Mouse (Mus musculus): ENCODE measurements around the gene Cemip2. TPM values are rescaled to one million over a fixed set of nuclear protein-coding genes. Genes with fewer than 3 reads are reported as not detected.

The Cemip2 gene
- polyA plus RNA-seq, 1 experiment from 2014 or later: 14.1 TPM

DNA sequence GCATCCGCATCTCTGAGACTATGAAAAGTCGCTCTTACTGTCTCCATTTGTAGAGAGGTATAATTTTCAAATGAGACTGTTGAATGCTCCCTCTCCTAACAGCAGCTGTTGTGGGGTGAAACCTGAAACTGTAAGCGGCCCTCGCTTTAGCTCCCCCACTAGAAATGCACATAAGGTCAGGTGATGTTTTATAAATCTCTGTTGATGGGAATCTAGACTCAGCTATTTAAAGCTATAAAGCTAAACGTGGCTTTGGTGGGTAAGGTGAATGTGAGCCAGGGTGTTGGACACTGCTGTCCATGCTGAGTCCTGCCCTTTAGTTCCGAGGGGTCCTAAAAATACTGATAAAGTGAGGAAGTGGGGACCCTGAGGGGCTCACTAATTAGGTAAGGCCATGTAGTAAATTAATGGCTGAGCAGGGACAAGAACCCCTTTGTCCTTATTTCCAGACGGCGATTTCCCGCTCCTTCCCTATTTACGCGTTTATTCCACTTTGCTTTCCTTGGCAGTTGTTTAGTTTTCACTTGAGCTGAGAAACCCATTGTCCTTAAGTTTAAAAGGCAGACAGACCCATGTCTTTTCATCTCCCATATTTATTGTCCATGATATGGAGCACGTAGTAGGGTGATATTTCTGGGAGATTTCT is 3.8 kb downstream of the Cemip2 start:
- H3K36me3 ChIP-seq (ENCODE audit: insufficient read depth, low read length): no peaks in the 10 kb centered on the region
- no peaks in the 10 kb centered on the region for H3K27me3 ChIP-seq (ENCODE audit: insufficient read depth, low read length)
- H3K9ac ChIP-seq (ENCODE audit: low read depth, low read length): no peak overlapping the region
- H3K4me1 ChIP-seq (replicated peaks; ENCODE audit: insufficient read depth, low read length): peaks cover 43% of the 10 kb centered on the region
- no peak for TF ChIP-seq CTCF (IDR thresholded peaks at IDR 0.05; ENCODE audit: low read depth)
- H3K27ac ChIP-seq: peak overlapping the region; percentile 6; the same call in 1 of the 2 replicates
- peak overlapping the region; percentile 30 for H3K4me2 ChIP-seq (ENCODE audit: low read length)
- DNase-seq (ENCODE audit: low spot score) (peak; percentile 72), ATAC-seq (replicated peaks; ENCODE audit: low FRiP score, low read depth) (no peak)
- 34% methylated on average over 12 of the region's 12 CpGs for WGBS
- no peak overlapping the region for H3K4me3 ChIP-seq (replicated peaks; ENCODE audit: low read depth, low read length)
- H3K9me3 ChIP-seq (replicated peaks; ENCODE audit: low read length): no peaks in the 10 kb centered on the region

DNA sequence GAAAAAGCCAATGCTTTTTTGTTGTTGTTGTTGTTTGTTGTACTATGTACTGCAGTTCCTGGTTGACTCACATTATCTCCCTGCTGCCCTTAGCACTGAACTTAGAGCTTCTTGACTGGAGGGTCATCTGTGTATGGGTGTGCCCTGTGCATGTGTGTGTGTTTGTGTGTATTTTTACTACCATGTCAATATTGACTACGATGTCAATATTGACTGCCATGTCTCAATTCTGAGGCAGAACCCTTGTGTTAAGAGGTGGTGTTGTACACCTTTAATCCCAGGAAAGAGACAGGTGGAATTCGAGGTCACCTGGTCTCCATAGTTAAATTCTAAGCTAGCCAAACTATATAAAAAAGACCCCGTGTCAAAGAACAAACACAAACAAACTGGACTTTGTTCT is 5.6 kb downstream of the Cemip2 start:
- Histone ChIP-seq H3K9ac (ENCODE audit: low read depth, low read length) (no peak overlapping the region), H3K9me3 (replicated peaks; ENCODE audit: low read length) (no peaks in the 10 kb centered on the region), H3K27me3 (ENCODE audit: insufficient read depth, low read length) (no peaks in the 10 kb centered on the region), H3K27ac (peak overlapping the region; percentile 84; the same call in 1 of the 2 replicates), H3K4me3 (replicated peaks; ENCODE audit: low read depth, low read length) (no peak overlapping the region), H3K4me1 (replicated peaks; ENCODE audit: insufficient read depth, low read length) (peaks cover 37% of the 10 kb centered on the region), H3K36me3 (ENCODE audit: insufficient read depth, low read length) (no peaks in the 10 kb centered on the region), H3K4me2 (ENCODE audit: low read length) (no peak overlapping the region)
- 71% methylated on average over 3 of the region's 3 CpGs for WGBS
- DNase-seq (ENCODE audit: low spot score): no peak
- no peak for TF ChIP-seq CTCF (IDR thresholded peaks at IDR 0.05; ENCODE audit: low read depth)
- no peak for ATAC-seq (replicated peaks; ENCODE audit: low FRiP score, low read depth)

DNA sequence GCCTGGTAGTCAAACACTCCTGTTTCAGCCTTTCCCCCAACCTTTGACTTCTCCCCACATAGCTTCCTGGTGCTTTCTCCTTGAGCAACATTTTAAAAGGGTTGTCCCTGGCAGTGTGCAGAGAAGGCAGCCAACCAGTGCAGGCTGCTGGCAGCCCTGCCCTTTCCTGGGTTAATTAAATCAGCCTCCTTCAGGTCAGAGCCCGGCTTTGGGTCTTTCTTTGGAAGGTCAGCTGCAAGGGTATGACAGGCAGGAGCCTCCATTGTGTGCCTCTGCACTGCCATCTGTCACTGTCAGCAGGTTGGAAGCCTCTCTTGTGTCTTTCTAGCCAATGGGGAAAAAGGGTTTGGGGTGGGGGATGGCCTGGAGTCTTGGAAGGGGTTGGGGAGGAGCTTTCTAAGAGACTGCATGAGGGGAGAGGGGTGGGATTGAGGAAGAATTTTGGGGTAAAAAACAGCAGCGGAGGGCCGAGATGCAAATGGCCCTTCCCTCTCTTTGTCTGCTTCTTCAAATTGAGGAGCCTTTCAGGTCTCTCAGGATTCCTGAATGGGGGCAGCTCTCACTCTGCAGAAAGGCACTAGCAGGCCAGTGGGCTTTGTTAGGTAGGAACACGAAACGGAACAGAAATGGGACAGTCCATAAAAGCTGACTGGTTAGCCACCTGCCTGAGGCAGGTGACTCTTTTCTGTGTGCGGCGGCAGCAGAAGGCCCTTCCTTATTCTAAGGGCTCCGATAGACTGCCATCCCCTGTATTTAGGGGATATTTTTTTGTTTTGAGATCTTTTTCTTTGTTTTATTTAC is 6.4 kb downstream of the Cemip2 start:
- TF ChIP-seq CTCF (IDR thresholded peaks at IDR 0.05; ENCODE audit: low read depth): no peak
- Histone ChIP-seq H3K4me1 (replicated peaks; ENCODE audit: insufficient read depth, low read length) (peaks cover 32% of the 10 kb centered on the region), H3K36me3 (ENCODE audit: insufficient read depth, low read length) (no peaks in the 10 kb centered on the region), H3K9me3 (replicated peaks; ENCODE audit: low read length) (no peaks in the 10 kb centered on the region), H3K4me3 (replicated peaks; ENCODE audit: low read depth, low read length) (no peak overlapping the region), H3K4me2 (ENCODE audit: low read length) (peak overlapping the region; percentile 16), H3K27ac (peak overlapping the region; percentile 84), H3K27me3 (ENCODE audit: insufficient read depth, low read length) (no peaks in the 10 kb centered on the region), H3K9ac (ENCODE audit: low read depth, low read length) (peak overlapping the region; percentile 9; the same call in 1 of the 2 replicates)
- 37% methylated on average over 8 of the region's 8 CpGs for WGBS
- peak; percentile 61 for DNase-seq (ENCODE audit: low spot score)
- ATAC-seq (replicated peaks; ENCODE audit: low FRiP score, low read depth): peak; percentile 77

DNA sequence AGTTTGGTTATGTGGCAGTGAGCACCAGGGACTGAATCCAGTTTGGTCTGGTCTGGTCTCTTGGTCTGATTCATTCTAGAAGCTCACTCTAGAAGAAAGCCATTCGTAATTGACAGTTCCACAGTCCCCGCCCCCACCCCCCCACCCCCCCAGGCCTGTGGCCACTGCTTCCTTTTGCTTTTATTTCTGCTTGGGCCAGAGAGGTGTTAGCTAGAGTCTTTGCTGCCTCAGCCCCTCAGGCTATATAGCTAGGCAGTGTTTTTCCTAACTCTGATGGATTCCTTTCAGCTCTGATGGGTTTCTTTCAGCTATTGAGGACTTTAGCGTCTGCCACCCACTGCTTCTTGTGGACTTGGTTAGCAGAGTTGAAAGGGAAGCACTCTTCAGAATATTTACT is 7.0 kb downstream of the Cemip2 start:
- no peak overlapping the region for H3K4me2 ChIP-seq (ENCODE audit: low read length)
- DNase-seq (ENCODE audit: low spot score) (no peak), ATAC-seq (replicated peaks; ENCODE audit: low FRiP score, low read depth) (peak; percentile 58; the same call in 1 of the 2 replicates)
- H3K27me3 ChIP-seq (ENCODE audit: insufficient read depth, low read length): no peaks in the 10 kb centered on the region
- H3K4me1 ChIP-seq (replicated peaks; ENCODE audit: insufficient read depth, low read length): peaks cover 26% of the 10 kb centered on the region
- no peak overlapping the region for H3K4me3 ChIP-seq (replicated peaks; ENCODE audit: low read depth, low read length)
- H3K36me3 ChIP-seq (ENCODE audit: insufficient read depth, low read length): no peaks in the 10 kb centered on the region
- 9% methylated on average over 3 of the region's 3 CpGs for WGBS
- no peaks in the 10 kb centered on the region for H3K9me3 ChIP-seq (replicated peaks; ENCODE audit: low read length)
- no peak for TF ChIP-seq CTCF (IDR thresholded peaks at IDR 0.05; ENCODE audit: low read depth)
- H3K27ac ChIP-seq: peak overlapping the region; percentile 84
- no peak overlapping the region for H3K9ac ChIP-seq (ENCODE audit: low read depth, low read length)

DNA sequence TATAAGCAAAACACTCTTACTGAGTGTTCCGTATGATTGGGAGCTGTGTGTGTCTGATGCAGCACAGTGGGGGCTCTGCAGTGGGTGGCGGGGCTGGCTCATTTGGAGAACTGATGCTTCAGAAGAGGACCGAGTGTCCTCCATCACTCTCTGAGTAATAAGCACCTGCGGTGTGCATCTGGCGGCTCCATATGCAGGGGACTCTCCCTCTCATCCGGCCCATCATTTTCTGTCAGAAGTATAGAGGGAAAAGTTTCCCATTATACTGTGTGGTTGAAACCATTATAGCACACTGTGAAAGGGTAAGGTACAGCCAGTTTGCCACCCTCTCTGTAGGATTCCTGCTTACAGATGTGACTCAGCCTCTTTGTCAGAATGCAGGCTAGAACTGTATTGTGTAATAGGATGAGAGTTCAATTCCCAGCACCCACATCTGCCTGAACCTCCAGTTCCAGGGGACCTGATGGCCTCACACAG is 8.9 kb downstream of the Cemip2 start:
- no peak overlapping the region for H3K4me3 ChIP-seq (replicated peaks; ENCODE audit: low read depth, low read length)
- ATAC-seq (replicated peaks; ENCODE audit: low FRiP score, low read depth) (no peak), DNase-seq (ENCODE audit: low spot score) (no peak)
- peaks cover 10% of the 10 kb centered on the region for H3K4me1 ChIP-seq (replicated peaks; ENCODE audit: insufficient read depth, low read length)
- H3K27ac ChIP-seq: no peak overlapping the region
- H3K9me3 ChIP-seq (replicated peaks; ENCODE audit: low read length): no peaks in the 10 kb centered on the region
- no peaks in the 10 kb centered on the region for H3K27me3 ChIP-seq (ENCODE audit: insufficient read depth, low read length)
- no peaks in the 10 kb centered on the region for H3K36me3 ChIP-seq (ENCODE audit: insufficient read depth, low read length)
- WGBS: 89% methylated on average over 6 of the region's 6 CpGs
- no peak overlapping the region for H3K9ac ChIP-seq (ENCODE audit: low read depth, low read length)
- TF ChIP-seq CTCF (IDR thresholded peaks at IDR 0.05; ENCODE audit: low read depth): no peak
- no peak overlapping the region for H3K4me2 ChIP-seq (ENCODE audit: low read length)

DNA sequence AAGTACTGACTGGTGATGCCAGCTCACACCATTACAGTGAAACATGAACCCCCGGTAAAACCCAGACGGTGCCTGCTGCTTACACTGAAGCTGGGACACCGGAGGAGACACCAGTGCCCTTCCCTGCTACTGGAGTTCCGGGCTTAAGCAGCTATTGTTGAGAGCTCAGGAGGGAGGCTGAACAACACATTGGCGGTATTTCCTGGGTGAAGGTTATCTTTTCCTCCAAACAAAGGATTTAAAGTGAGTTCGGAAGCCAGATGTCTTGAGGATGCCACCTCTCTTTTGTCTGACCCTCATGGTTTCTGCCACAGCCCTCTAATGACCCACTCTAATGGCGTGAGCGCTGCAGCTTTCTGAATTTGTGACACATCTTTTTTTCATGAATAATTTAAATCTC is 10.9 kb downstream of the Cemip2 start:
- DNase-seq (ENCODE audit: low spot score) (no peak), ATAC-seq (replicated peaks; ENCODE audit: low FRiP score, low read depth) (no peak)
- Histone ChIP-seq H3K4me2 (ENCODE audit: low read length) (no peak overlapping the region), H3K4me3 (replicated peaks; ENCODE audit: low read depth, low read length) (no peak overlapping the region), H3K9me3 (replicated peaks; ENCODE audit: low read length) (no peaks in the 10 kb centered on the region), H3K4me1 (replicated peaks; ENCODE audit: insufficient read depth, low read length) (peaks cover 6% of the 10 kb centered on the region; the same call in 1 of the 2 replicates), H3K36me3 (ENCODE audit: insufficient read depth, low read length) (0 out of 2 replicates have a peak, but pooled peaks cover 3% of the 10 kb centered on the region), H3K27me3 (ENCODE audit: insufficient read depth, low read length) (no peaks in the 10 kb centered on the region), H3K27ac (no peak overlapping the region), H3K9ac (ENCODE audit: low read depth, low read length) (no peak overlapping the region)
- TF ChIP-seq CTCF (IDR thresholded peaks at IDR 0.05; ENCODE audit: low read depth): no peak
- 39% methylated on average over 8 of the region's 8 CpGs for WGBS
